Mouse (Mus musculus) brain, adult 2 months (tissue): ENCODE measurements at regions not wholly inside any gene's neighbourhood (a gene's known extent, or its start where the extent isn't known, plus 50 kb on each side); places are given as distances from the start of the nearest gene placed in this dataset.

Source experiments
- DNase-seq: peaks from one replicate; pipeline ENCODE4 v3.0.0; 2011; ENCODE audit warnings: low read depth, low spot score

DNA sequence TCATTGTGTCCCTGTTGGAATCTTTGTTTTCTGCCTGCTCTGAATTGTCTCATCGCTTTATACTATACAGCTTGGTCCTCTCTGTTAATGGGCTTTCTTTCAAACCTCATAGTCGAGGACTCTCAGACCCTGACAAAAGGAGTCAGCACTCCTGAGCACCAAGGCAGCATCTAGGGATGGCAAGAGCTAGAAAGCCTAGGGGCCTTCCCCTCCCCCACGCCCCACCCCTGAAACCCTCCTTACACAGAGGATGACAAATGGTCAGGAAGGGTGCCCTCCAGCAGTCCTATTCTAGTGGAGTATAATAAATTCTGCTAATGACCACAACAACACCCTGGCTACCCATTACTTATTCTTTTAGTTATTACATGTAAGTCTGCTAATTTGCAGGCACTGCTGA is 74.4 kb downstream of the Tbx19 start:
- DNase-seq = no peak

DNA sequence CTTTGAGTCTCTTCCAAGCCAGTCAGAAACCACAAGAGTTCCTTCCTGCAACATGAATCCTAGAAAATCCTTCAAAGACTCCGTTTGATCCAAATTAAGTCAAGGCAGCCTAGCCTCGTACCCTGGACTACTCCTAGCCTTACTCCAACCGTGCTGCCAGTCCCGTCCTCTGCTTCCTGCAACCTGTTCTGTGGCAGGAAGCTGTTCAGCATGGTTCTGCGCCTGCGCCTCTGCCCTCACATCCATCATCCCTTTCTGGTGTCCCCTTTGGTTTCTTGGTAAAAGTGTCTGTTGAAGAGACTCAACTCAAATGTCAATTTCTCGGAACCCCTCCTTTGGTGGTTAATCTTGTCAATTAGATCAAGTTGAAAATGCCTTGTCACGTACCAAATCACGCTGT is 75.8 kb downstream of the Tbx19 start:
- DNase-seq = no peak

DNA sequence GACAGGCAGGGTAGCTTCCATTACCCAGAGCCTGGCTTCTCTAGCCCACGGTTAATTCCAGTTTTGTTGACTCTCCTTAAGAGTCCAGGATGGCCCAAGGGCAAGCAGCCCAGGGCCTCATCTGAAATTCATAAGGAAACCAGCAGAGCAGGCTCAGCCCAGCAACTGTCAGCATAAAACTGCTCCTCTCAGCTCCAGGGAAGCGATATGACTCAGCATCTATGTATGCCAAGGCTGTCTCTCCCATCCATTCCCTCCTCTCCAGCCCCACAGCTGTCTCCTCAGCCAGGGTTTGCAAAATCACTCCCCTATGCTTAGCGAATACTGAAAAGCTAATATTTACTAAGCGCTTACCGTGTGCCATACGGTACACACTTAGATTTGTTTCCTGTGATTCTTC is 76.4 kb downstream of the Tbx19 start:
- DNase-seq = peak; percentile 94

DNA sequence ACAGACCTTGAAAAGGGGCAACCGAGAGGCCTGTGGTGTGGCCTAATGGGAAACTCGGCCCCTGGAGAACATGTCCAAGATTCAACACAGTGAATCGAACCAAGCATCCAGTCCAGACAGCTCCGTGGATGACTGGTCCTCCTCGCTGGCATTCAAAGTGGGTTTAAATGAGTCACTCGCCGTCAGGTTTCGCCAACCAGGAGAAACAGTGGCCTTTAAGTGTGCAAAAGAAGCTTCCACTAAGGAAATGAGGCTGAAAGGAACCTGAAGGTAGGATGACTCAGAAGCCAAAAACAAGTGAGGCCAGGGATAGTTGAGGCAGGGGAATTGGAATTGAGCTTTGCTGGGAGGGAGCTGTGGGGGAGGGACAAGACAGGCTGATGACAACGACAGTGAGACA is 80.2 kb downstream of the Tbx19 start:
- peak; percentile 65 for DNase-seq

DNA sequence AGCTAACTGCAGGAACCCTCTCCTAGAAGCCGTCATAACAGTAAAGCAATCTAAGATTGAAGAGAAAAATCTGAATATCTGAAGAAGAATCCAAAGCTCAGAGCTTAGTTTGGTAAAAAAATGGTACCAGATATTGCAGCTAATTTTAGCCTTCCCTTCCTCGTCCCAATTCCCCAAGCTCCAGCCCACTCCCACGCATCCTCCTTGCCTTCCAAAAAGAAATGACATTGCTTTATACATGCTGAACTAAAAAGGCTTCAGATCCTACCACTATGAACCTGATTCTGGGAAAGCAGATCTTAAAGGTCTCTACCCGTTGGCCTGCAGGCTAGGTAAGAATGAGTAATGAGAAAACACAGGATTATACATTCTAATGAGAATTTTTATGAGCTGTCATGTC is 83.3 kb downstream of the Tbx19 start:
- DNase-seq = peak; percentile 84

DNA sequence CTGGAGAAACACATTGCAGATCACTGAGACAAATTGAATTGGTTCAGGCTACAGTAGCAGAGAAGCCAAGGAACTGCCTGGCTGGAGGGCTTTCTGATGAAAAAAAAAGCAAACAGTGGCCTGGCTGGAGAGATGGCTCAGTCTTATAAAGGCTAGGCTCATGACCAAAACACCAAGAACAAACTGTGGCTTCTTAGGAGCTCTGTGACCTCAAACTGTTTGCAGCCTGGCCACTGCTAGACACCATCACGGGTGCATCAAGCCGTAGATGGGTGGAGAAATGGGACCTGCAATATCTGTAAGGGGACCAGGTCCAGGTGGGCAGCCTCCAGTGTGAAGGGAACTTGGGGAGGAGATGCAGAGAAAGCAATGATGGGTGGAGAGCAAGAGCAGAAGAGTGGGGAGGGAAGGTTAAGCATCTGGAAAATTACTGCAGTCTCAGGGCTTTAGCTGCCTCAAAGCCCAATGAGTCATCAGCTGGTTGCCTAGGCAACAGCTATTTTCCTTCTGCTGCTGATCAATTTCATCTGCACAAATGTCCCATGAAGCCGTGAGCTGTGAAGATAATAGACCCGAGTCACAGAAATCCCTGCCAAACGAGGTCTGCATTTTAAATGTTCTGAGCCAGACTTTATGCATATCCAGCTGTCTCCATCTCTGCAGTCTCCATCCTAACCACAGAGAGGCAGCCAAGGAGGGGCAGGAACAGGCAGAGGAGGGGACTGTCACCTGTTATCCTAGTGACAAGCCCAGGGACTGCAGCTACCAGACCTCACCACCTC is 85.1 kb downstream of the Tbx19 start:
- DNase-seq = peak; percentile 98

DNA sequence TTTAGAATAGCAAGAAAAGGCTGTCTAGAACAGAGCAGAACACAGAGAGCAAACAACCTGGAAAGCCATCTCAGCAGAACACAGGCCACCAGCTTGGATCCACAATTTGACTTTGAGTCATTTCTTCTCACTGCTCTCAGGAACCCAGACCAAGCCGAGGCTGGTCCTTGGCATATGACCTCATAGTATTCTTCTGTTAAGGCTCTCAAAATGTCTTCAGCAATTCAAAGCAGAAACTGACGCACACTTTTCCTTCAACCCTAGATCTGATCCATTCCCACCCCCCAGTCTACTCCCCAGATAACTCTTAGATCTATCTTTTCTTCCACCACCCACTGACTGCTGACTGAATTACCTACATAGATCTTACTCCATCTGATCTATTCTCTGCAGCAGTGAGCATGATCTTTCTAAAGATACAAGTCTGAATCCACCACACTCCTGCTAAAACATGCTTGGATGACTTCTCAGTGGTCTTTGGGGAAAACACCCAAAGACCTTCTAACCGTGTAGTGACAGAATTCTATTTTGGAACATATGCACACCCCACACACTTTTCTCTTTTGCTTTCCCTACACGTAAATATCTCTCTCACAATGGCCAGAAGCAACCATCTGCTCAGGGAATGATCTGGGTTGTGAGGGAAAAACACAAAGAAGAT is 88.6 kb downstream of the Tbx19 start:
- peak; percentile 81 for DNase-seq

DNA sequence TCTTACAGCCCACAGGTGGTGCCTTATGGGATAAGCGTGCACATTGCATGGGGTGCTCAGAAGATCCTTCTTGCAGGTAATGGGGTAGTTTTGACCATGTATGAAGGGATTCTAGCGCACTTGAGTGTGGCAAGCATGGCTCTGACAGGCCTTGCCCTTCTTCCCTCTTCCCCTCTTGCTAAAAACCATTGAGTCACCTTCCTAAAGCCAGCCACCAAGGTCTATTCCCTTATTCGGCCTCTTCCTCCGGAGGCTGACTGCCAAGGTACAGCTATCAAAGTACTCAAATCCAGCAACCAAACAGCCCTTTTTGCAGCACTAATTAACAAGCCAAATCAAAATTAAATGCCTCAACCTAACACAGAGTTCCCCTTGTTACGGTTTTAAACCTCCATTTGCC is 95.6 kb downstream of the Tbx19 start:
- no peak for DNase-seq

DNA sequence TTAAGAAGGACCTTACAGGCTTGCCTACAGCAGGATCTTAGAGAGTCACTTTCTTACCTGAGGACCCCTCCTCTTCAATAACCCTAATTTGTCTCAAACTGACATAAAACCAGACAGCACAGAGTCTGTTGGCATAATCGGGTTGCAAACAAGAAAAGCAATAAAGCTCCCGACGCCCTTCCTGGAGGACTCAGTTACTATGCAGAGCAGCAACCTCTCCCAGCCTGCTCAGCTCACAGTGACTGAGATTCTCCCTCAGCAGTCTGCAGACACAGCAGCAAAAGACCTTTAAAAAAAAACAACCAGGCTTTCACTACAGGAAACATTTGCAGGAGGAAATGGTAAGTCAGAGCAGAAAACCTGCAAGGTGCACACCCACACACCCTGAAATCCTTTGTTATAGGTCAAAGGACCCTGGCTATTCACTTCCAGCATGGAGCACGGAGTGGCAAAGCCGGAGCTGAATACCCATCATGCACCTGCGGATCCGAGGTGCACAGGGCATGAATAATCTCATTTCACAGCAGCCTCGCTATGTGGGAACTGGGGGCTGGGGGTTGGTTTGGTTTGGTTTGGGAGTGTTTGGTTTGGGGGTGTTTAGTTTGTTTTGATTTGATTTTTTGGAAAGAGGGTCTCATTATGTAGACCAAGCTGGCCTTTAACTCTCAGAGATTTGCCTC is 97.6 kb downstream of the Tbx19 start:
- DNase-seq = peak; percentile 48

DNA sequence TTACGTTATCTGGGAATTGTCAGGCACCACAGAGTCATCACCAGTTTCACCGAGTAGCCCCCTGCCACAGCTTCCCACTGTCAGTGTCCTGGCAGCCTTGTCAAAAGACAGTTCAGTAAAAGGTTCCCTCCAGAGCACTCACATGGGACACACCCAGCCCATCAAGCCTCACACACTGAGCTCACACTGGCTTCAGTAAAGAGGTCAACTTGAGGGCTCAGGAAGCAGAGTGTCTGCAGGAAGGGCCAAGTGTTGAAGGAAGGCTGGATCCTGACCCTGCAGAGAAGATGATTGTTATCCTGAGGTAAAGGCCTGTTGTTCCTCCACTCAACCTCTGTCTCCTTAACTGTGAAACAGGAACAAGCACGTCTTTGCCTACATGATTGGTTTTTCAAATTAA is 99.2 kb downstream of the Tbx19 start:
- no peak for DNase-seq

DNA sequence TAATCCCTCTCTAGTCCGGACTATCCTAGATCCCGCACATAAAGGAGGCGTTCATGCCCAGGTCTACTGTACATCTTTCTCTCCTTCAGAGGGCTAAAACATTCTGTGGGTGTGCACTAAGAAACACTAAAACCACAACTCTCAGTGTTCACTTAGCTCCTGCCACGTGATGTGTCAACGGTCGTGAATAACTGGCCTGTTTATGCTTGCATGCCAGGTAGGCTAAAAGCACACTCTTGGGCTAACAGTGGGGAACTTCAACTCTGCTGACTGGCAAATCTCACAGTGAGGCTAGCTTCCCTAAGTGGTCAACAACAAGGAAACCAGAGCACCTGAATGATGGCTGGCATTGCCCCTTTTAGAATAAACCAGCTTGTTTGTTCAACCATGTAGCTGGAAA is 106.3 kb downstream of the Tbx19 start:
- no peak for DNase-seq

DNA sequence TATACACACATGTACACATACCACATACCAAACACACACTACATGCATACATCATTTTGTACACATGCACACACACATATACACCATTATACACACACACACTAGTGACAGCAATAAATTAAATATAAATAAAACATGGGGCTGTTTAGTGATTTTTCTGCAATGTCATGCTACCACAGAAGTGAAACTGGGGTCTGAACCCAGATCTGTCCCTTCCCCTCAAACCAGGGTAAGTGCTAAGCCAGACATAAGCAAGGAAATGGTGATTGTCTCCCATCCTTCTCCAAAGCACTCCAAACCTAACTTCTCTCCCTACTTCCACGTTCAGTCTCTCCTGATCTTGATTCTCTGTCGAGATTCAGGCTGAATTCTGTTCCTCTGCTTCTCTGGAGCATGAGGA is 109.3 kb downstream of the Tbx19 start:
- no peak for DNase-seq

DNA sequence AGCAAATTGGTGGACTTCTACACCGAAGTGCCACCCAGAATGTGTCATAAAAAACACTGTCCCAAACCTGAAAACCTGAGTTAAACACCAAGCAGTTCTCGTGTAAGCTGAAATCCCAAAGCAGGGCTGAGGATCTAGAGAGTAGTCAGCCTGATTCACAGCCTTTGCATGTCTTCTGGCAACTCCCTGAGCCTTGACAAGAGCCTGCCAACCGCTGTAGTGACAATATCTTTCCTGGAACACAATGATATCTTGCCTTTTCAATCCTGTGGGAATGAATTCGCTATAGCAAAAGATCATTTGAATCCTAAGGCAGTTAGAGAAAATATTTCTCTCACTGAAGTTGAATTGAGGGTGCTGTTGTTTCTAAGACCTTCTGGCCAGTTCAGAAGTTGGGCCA is 110.4 kb downstream of the Tbx19 start:
- peak; percentile 53 for DNase-seq

DNA sequence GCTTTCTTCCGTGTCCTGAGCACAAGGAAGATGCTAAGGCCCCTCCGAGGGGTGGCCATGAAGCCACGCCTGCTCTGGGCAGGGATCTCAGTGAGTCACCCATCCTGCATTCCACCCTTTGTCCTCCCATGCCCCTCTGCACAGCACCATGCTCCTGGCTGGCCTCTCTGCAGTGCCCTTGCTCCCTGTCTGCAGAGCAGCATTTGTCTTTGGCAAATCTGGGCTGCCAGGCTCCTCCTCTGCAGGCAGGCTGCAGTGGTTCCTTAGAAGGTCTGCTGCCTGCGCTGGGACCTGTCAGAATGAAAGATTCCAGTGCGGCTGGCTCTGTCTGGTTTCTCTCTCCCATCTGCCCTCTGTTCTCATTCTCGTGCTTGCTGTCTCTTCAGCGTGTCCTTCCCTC is 111.3 kb upstream of the Xcl1 start:
- peak; percentile 85 for DNase-seq

DNA sequence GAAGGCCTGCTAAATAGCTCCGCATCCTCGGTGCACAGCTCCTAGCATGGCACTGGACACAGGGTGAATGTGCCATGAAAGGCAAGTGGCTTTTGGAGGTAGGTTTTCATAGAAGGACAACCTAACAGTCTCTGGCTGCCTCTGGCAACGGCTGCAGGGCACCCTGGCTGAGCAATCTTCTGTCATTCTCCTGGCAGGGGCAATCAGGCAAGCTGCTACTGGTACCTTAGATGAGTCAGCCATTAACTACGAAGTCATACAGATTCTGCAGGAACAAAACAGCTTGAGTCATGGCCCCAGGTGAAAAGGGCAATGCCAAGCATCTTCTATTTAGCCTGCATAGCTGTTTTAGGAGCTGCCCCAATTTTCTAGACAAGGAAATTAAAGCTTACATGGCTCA is 110.7 kb upstream of the Xcl1 start:
- peak; percentile 86 for DNase-seq

DNA sequence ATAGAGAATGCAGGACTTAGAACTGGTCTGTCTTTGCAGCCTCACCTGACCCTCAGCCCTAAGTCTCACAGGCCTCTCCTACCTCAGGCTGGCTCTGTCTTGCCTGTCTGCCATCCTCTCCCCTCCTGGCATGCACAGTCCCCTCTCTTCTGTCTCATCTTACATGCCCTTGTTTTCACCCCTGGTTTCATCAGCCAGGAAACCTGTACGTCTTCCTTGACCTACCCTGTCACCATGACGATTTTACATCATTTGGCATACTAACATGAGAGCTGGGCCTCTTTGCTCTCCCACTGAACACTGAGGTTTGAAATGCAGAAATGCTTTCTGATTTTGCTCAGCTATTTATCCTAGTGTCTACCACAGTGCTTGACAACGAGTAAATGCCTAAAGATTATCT is 108.0 kb upstream of the Xcl1 start:
- no peak for DNase-seq

DNA sequence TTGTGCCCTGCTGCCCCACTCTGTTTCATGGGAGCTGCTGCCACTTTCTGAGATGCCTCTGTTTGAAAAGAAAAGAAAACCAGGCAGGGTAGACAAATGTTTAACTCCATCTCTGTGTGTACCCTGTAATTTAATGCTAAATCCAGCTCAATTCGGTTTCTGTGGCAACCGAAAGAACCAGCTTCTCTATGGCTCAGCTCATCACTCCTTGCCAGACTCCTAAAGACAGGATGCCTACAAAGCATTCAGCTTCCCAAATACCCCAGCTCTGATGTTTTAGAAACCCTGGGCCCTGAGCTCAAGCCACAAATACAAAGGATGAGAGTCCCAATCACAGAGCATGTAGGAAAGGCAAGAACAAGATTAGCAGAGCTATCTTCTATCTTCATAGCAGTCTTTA is 106.8 kb upstream of the Xcl1 start:
- peak; percentile 90 for DNase-seq

DNA sequence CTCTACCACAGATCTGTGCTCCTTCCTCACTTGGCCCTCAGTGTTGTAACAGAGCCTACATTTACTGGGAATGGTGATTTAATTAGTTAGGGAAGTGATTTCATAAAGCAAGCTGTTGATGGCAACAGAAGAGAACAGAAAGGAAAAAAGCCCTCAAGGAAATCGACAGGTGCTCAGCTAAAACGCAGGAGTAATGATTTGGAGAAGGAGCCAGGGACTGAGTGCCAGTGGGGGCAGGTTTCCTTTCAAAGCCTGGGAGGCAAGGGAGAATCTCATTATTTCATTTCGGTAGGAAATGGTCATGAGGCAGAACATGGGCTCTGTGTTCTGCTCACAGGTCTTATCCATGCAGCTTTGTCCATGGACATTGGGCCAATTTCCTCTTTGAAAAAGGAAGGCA is 101.3 kb upstream of the Xcl1 start:
- peak; percentile 66 for DNase-seq

DNA sequence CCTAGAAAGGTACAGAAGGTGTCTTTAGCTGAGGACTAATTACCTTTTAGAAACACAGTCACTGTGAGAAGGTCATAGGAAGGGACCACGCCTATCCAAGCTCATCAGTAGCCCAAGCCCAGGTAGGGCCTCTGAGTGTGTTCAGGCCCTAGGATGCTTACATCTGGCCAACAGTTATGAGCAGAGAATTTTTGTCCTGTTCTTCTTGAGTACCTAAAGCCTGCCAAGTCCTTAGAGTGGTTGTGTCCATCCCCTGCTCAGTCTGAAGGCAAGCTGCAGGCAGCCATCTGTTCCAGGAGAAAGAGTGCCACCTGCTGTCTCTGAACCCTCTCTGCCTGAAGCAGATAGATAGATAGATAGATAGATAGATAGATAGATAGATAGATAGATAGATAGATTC is 100.3 kb upstream of the Xcl1 start:
- peak; percentile 93 for DNase-seq

DNA sequence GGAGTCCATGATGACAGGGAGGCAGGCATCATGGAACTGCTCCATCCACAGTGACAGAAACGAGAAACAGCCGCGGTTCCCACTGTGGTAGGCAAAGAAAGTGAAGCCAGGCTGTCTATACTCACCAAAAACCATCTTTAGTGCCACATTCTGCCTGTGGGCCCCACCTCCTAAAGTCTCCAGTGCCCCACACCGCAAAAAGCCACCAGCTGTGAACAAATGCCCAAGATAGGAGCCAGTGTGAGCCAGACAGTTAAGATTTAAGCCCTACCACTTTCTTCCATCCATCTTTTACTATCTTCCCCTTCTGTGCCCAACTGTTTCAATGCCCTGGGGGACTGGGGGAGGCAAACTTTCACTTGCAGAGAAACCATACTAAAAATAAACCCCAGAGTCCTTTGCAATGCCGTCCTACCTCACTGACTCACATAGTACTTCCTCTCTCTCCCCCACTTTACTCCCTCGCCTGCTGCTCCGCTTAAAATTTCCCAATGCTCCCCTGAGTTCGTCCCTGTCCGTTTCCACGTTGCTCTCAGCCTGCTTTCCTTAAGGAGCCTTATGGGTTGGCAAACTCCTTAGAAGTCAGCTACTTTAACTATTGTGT is 85.7 kb upstream of the Xcl1 start:
- peak; percentile 84 for DNase-seq

DNA sequence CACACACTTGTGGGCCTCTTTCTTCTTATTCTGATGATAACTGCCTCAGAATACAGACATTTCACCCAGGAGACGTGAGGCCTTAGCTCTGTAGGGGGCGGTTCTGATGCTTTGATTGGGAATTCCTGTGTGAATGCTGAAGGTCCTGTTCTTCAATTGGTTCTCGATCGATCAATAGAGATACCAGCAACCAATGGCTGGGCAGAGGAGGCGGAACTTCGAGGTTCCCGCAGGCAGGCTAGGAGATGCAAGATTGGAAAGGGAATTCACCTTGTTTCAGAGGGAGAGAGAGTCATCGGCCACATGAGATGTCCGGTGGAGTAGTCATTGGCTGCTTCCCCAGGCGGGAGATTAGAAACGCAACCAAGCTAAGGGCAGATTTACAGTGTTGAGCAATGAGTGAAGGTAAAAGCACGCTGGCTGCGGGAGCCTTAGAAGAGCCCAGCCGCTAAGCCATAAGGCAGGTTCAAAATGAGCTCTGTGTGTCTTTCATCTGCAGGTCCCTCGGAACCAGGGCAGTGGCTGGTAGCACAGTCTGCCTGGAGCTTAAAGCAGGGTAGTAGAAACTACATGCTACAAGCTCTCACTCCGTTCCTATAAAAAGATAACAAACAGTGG is 83.5 kb upstream of the Xcl1 start:
- peak; percentile 97 for DNase-seq

DNA sequence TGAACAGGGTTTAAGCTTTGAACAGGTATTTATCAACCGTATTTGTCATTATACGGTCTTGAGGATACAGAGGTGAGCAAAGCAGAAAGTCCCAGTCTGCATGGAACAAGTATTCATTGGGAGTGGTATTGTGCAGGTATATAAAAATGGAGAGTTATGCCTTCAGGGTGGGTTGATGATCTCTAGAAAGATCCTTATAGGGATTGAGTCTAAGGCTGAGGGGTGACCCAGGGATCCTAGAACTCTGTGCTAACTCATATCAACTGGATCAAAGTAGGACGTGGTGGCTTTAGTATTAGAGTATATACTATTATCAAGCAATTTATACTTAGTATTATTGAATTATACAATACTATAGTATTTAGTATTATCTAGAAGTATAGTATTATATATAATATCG is 82.9 kb upstream of the Xcl1 start:
- no peak for DNase-seq
